12 mouse cellular contexts compared by ENCODE assay signal in the genomic region with DNA sequence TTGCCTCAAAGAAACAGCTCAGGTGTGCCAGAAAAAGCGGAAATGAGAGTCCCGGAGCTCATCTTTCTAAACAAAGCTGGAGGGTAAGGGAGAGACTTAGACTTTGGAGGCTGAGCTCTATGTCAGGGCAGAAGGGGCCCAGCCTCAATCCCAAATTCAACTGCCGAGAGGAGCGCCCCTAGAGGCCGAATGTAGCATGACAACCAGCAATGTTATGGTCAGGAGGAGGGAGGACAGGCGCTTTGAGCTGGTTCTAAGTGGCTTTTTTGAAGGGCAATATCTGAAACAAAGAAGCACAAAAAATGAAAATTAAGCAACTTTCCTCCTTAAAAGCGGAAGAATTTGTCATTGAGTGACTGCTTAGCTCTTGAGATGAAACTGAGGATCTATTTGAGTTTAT. TPM values are rescaled to one million over a fixed set of nuclear protein-coding genes. Genes with fewer than 3 reads are reported as not detected.
A peak's percentile ranks its signal among the peaks of the same experiment; 100 is the strongest.
DNase-seq lines count a peak whose midpoint lies in the region; ATAC-seq and TF ChIP-seq lines count a peak whose summit lies in the region.
"Not testable (repeated sequence)": the region's sequence is repeated elsewhere in the genome, so short reads cannot be mapped to it uniquely, and the experiment has no call there.
"Had no signal": no experiment of that assay in that cellular context is flagged by ENCODE, and none has a peak within 500 bp of the region (broad histone marks: within the 10 kb centered on the region; RNA-seq: fewer than 3 reads in every experiment).

No protein-coding gene starts in this region.

- H3K4me3 ChIP-seq in forebrain, embryonic 14.5 days (ENCODE audit: low read depth, low read length); hindbrain, postnatal 0 days (ENCODE audit: low read length); midbrain, embryonic 10.5 days: not testable (repeated sequence)

- in situ Hi-C loops in Patski (cut with MboI; ENCODE audit: low pct_unique_long_range_greater_than_20kb): not testable (repeated sequence)

- not testable (repeated sequence) for H3K27ac ChIP-seq in forebrain, embryonic 14.5 days (ENCODE audit: low read depth, low read length); hindbrain, postnatal 0 days; midbrain, embryonic 10.5 days (replicated peaks)

- not testable (repeated sequence) for ATAC-seq in Patski; forebrain, embryonic 14.5 days; hindbrain, postnatal 0 days

- not testable (repeated sequence) for H3K9me3 ChIP-seq in forebrain, embryonic 14.5 days (replicated peaks; ENCODE audit: control insufficient read depth, low read length); hindbrain, postnatal 0 days (ENCODE audit: low read length); midbrain, embryonic 10.5 days (replicated peaks)

- TF ChIP-seq CTCF in Patski (IDR thresholded peaks at IDR 0.05): peak; percentile 66
- peak; percentile 69 for TF ChIP-seq CTCF in hindbrain, postnatal 0 days (IDR thresholded peaks at IDR 0.05; ENCODE audit: low read depth)

- H3K9ac ChIP-seq in forebrain, embryonic 14.5 days (ENCODE audit: low read length); hindbrain, postnatal 0 days (replicated peaks; ENCODE audit: low read length): not testable (repeated sequence)

- not testable (repeated sequence) for H3K4me2 ChIP-seq in forebrain, embryonic 14.5 days (ENCODE audit: low read length); hindbrain, postnatal 0 days (ENCODE audit: low read depth, low read length)

- intact Hi-C loops in left cerebral cortex, postnatal 14 days (cut with DNase I): not testable (repeated sequence)

- CTCF ChIA-PET in Patski (lab: Charles Lee): interaction anchor here (0.7 to 1.1 kb wide), 2 partner anchors 149 to 154 kb away, joined by 3 read pairs; no protein-coding TSS in a partner anchor

- POLR2A ChIA-PET in Patski (lab: Charles Lee): not testable (repeated sequence)

- H3K4me1 ChIP-seq in forebrain, embryonic 14.5 days (ENCODE audit: control insufficient read depth, insufficient read depth, low read length); hindbrain, postnatal 0 days (ENCODE audit: insufficient read depth, low read length); midbrain, embryonic 10.5 days: not testable (repeated sequence)

- whole genome bisulfite sequencing in forebrain, embryonic 14.5 days: 17% methylated on average over 5 of the region's 7 CpGs
- WGBS in hindbrain, postnatal 0 days: 19% methylated on average over 5 of the region's 7 CpGs
- WGBS in midbrain, embryonic 10.5 days: 20% methylated on average over 5 of the region's 7 CpGs

- not testable (repeated sequence) for H3K27me3 ChIP-seq in Patski; forebrain, embryonic 14.5 days (replicated peaks; ENCODE audit: control insufficient read depth, insufficient read depth, low read length); hindbrain, postnatal 0 days (ENCODE audit: insufficient read depth, low read length); midbrain, embryonic 10.5 days (ENCODE audit: low read depth, poor library complexity, severe bottlenecking)

- H3K36me3 ChIP-seq in forebrain, embryonic 14.5 days (ENCODE audit: control insufficient read depth, insufficient read depth, low read length); hindbrain, postnatal 0 days (ENCODE audit: insufficient read depth, low read length); midbrain, embryonic 10.5 days: not testable (repeated sequence)

- DNase-seq in Patski (ENCODE audit: low read depth, low spot score): not testable (repeated sequence)
- peak; percentile 2 for DNase-seq in cerebellum, adult 11 months
- peak; percentile 33 for DNase-seq in forebrain, embryonic 14.5 days (ENCODE audit: low spot score)
- DNase-seq in hindbrain, postnatal 0 days (ENCODE audit: low spot score): peak; percentile 42
- peak; percentile 12 to 19 for DNase-seq in left cerebral cortex, postnatal 14 days (ENCODE audit: low spot score in 2 of 2)
- DNase-seq in midbrain, embryonic 10.5 days (ENCODE audit: low spot score): peak; percentile 54
- DNase-seq in spleen, adult 18-20 months: peak; percentile 38 to 70
- peak; percentile 12 for DNase-seq in urinary bladder, postnatal 25 days (ENCODE audit: low spot score)

RNA-seq across cellular contexts. Expression of gene Ly6c2, which starts 7.0 kb away (rescaled TPM):
- 0.62 TPM for polyA plus RNA-seq in Patski (2021)
- polyA plus RNA-seq in forebrain, embryonic 14.5 days (2014; fragmentation: Nextera tagmentation; extraction: Ambion mirVana): 0.30 TPM in 2 replicates
- not detected in 2 replicates for total RNA-seq in hindbrain, postnatal 0 days (2014; rRNA removed)
- polyA plus RNA-seq in hindbrain, postnatal 0 days (2015; fragmentation: Nextera tagmentation; extraction: Ambion mirVana): 0.47 and 0.60 TPM in 2 replicates
- total RNA-seq in left cerebral cortex, postnatal 14 days (2021): 1 to 10 TPM in 1 of 2 experiments, under 1 TPM in 1; 0.82 to 1.9 TPM
- not detected in 2 replicates for polyA plus RNA-seq in midbrain, embryonic 10.5 days (2016; fragmentation: Nextera tagmentation; extraction: Ambion mirVana)
- polyA plus RNA-seq: hindbrain, embryonic 12.5 days; midbrain, embryonic 12.5 days had no signal

RNA-seq across cellular contexts. Expression of gene Ly6g, which starts 36.3 kb away (rescaled TPM):
- not detected for polyA plus RNA-seq in Patski (2021)
- not detected in 2 replicates for polyA plus RNA-seq in forebrain, embryonic 14.5 days (2014; fragmentation: Nextera tagmentation; extraction: Ambion mirVana)
- total RNA-seq in hindbrain, postnatal 0 days (2014; rRNA removed): not detected in 2 replicates
- polyA plus RNA-seq in hindbrain, postnatal 0 days (2015; fragmentation: Nextera tagmentation; extraction: Ambion mirVana): 0.15 TPM in 1 of 2 replicates, not detected in the other
- not detected for total RNA-seq in left cerebral cortex, postnatal 14 days (2021)
- polyA plus RNA-seq in midbrain, embryonic 10.5 days (2016; fragmentation: Nextera tagmentation; extraction: Ambion mirVana): not detected in 2 replicates
- total RNA-seq: left cerebral cortex, adult 8-10 months had no signal
- polyA plus RNA-seq: frontal cortex, adult 2 months; hindbrain, embryonic 12.5 days; midbrain, embryonic 12.5 days had no signal
